Mouse (Mus musculus) CH12.LX (cell line): ENCODE measurements around the gene Mroh2a. TPM values are rescaled to one million over a fixed set of nuclear protein-coding genes. Genes with fewer than 3 reads are reported as not detected.

Experiments used
- DNase-seq: peaks from one replicate; pipeline ENCODE4 v3.0.0-alpha.2; 2013; ENCODE audit errors: extremely low read depth
- H3K27ac ChIP-seq: 2 replicates; pipeline ENCODE4 v1.5.1; 2012; ENCODE audit warnings: low read depth, mild to moderate bottlenecking, control low read depth, moderate library complexity; ENCODE audit not compliant: insufficient read depth
- H3K27me3 ChIP-seq: replicated peaks from 2 replicates; pipeline ENCODE3; 2012; ENCODE audit warnings: inconsistent platforms
- H3K36me3 ChIP-seq, 2 experiments: replicated peaks in 1 of 2; 2 replicates each; pipeline versions ENCODE3 to v1.6.1; 2012; ENCODE audit warnings: inconsistent platforms in 1 of 2, low read length in 1 of 2, mild to moderate bottlenecking in 1 of 2, mixed read lengths in 1 of 2, moderate library complexity in 1 of 2; ENCODE audit not compliant: control insufficient read depth in 1 of 2, insufficient read depth in 1 of 2
- H3K4me1 ChIP-seq, 2 experiments: 2 replicates each; pipeline ENCODE4 v1.6.1; 2012; ENCODE audit warnings: inconsistent platforms in 1 of 2, moderate library complexity in 1 of 2; ENCODE audit not compliant: insufficient read depth in 2 of 2, control insufficient read depth in 1 of 2
- H3K4me2 ChIP-seq: 2 replicates; pipeline ENCODE4 v1.6.1; 2012; ENCODE audit warnings: low read depth, mild to moderate bottlenecking, control low read depth; ENCODE audit not compliant: poor library complexity, insufficient read depth, severe bottlenecking
- H3K4me3 ChIP-seq, 3 experiments: fragments of 150-350 bp in 1 of 3; sonication (generic) in 1 of 3; replicated peaks in 1 of 3; 2 replicates each; pipeline versions ENCODE3 to v1.5.1; 2011 to 2012; ENCODE audit warnings: low read depth in 2 of 3, low read length in 2 of 3, mild to moderate bottlenecking in 2 of 3, moderate library complexity in 2 of 3, control low read depth in 1 of 3, improper control_type of control experiment in 1 of 3, inconsistent platforms in 1 of 3, mixed read lengths in 1 of 3; ENCODE audit not compliant: poor library complexity in 1 of 3
- H3K79me2 ChIP-seq: replicated peaks from 2 replicates; pipeline ENCODE4 v1.6.1; 2012; ENCODE audit warnings: mild to moderate bottlenecking, moderate library complexity; ENCODE audit not compliant: control insufficient read depth, poor library complexity, insufficient read depth, severe bottlenecking; ENCODE audit errors: extremely low read depth
- H3K9ac ChIP-seq: 2 replicates; pipeline ENCODE4 v1.6.1; 2012; ENCODE audit warnings: low read depth, mild to moderate bottlenecking, control low read depth, moderate library complexity; ENCODE audit not compliant: insufficient read depth
- H3K9me3 ChIP-seq: replicated peaks from 2 replicates; pipeline ENCODE3; 2012; ENCODE audit warnings: low read length, inconsistent platforms, mixed read lengths
- BHLHE40 ChIP-seq: IDR thresholded peaks from 2 replicates; pipeline ENCODE4 v1.6.1; 2011; ENCODE audit warnings: mild to moderate bottlenecking, low read depth, low read length, improper control_type of control experiment
- CTCF ChIP-seq, 2 experiments: IDR thresholded peaks in 1 of 2; conservative IDR thresholded peaks in 1 of 2; 2 replicates each; pipeline ENCODE4 v1.5.1; 2011 to 2012; ENCODE audit warnings: low read depth in 2 of 2, low read length in 2 of 2, improper control_type of control experiment in 1 of 2, inconsistent platforms in 1 of 2, mild to moderate bottlenecking in 1 of 2, moderate library complexity in 1 of 2
- ELF1 ChIP-seq: IDR thresholded peaks from 2 replicates; pipeline ENCODE4 v1.6.1; 2014; ENCODE audit warnings: low read depth, mild to moderate bottlenecking, inconsistent platforms, low read length, improper control_type of control experiment
- EP300 ChIP-seq: IDR thresholded peaks from 2 replicates; pipeline ENCODE4 v1.6.1; 2011; ENCODE audit warnings: low read length, improper control_type of control experiment
- ETS1 ChIP-seq: conservative IDR thresholded peaks from 2 replicates; pipeline ENCODE4 v1.6.1; 2012; ENCODE audit warnings: low read depth, mild to moderate bottlenecking, inconsistent platforms, low read length, improper control_type of control experiment, moderate library complexity
- IRF4 ChIP-seq: IDR thresholded peaks from 2 replicates; pipeline ENCODE4 v1.6.1; 2014; ENCODE audit warnings: low read depth, mild to moderate bottlenecking, inconsistent platforms, low read length, improper control_type of control experiment
- JUND ChIP-seq: conservative IDR thresholded peaks from 2 replicates; pipeline ENCODE4 v1.6.1; 2011; ENCODE audit warnings: low read depth, low read length, improper control_type of control experiment
- KAT2A ChIP-seq: IDR thresholded peaks from 2 replicates; pipeline ENCODE4 v1.6.1; 2012; ENCODE audit warnings: low read length, improper control_type of control experiment, inconsistent platforms; ENCODE audit not compliant: insufficient replicate concordance
- MAZ ChIP-seq: IDR thresholded peaks from 2 replicates; pipeline ENCODE4 v1.6.1; 2012; ENCODE audit warnings: low read depth, mild to moderate bottlenecking, inconsistent platforms, low read length, improper control_type of control experiment, moderate library complexity
- MXI1 ChIP-seq: IDR thresholded peaks from 2 replicates; pipeline ENCODE4 v1.6.1; 2011; ENCODE audit warnings: mild to moderate bottlenecking, low read depth, low read length, improper control_type of control experiment
- NRF1 ChIP-seq: IDR thresholded peaks from 2 replicates; pipeline ENCODE4 v1.6.1; 2014; ENCODE audit warnings: low read depth, mild to moderate bottlenecking, inconsistent platforms, low read length, improper control_type of control experiment, moderate library complexity
- PAX5 ChIP-seq: IDR thresholded peaks from 2 replicates; pipeline ENCODE4 v1.6.1; 2012; ENCODE audit warnings: low read length, inconsistent platforms, mixed read lengths
- POLR2A ChIP-seq: IDR thresholded peaks from 2 replicates; pipeline ENCODE4 v1.6.1; 2011; ENCODE audit warnings: low read depth, mild to moderate bottlenecking, improper control_type of control experiment, low read length
- RAD21 ChIP-seq: IDR thresholded peaks from 2 replicates; pipeline ENCODE4 v1.6.1; 2011; ENCODE audit warnings: low read depth, mild to moderate bottlenecking, low read length, improper control_type of control experiment, moderate library complexity
- RCOR1 ChIP-seq: conservative IDR thresholded peaks from 2 replicates; pipeline ENCODE4 v1.6.1; 2012; ENCODE audit warnings: low read depth, mild to moderate bottlenecking, inconsistent platforms, low read length, improper control_type of control experiment
- SIN3A ChIP-seq: IDR thresholded peaks from 2 replicates; pipeline ENCODE4 v1.6.1; 2012; ENCODE audit warnings: low read length, improper control_type of control experiment, inconsistent platforms
- SMC3 ChIP-seq: IDR thresholded peaks from 2 replicates; pipeline ENCODE4 v1.6.1; 2011; ENCODE audit warnings: low read depth, low read length, improper control_type of control experiment
- TBP ChIP-seq: conservative IDR thresholded peaks from 2 replicates; pipeline ENCODE4 v1.6.1; 2011; ENCODE audit warnings: low read depth, low read length, improper control_type of control experiment
- TCF12 ChIP-seq: IDR thresholded peaks from 2 replicates; pipeline ENCODE4 v1.6.1; 2014; ENCODE audit warnings: low read depth, mild to moderate bottlenecking, inconsistent platforms, low read length, improper control_type of control experiment
- USF1 ChIP-seq: IDR thresholded peaks from 2 replicates; pipeline ENCODE4 v1.6.1; 2014; ENCODE audit warnings: low read depth, mild to moderate bottlenecking, inconsistent platforms, low read length, improper control_type of control experiment
- ZC3H11A ChIP-seq: IDR thresholded peaks from 2 replicates; pipeline ENCODE4 v1.6.1; 2012; ENCODE audit warnings: low read depth, mild to moderate bottlenecking, inconsistent platforms, low read length, improper control_type of control experiment
- ZKSCAN1 ChIP-seq: IDR thresholded peaks from 2 replicates; pipeline ENCODE4 v1.6.1; 2012; ENCODE audit warnings: low read depth, inconsistent platforms, low read length, improper control_type of control experiment, borderline replicate concordance
- ZNF384 ChIP-seq: IDR thresholded peaks from 2 replicates; pipeline ENCODE4 v1.6.1; 2012; ENCODE audit warnings: low read depth, low read length, improper control_type of control experiment, inconsistent platforms
- dilution Hi-C: fragments of 300-500 bp; cut with MboI; formaldehyde crosslinking; loops from 2 replicates; pipeline ENCODE4 v1.14.3; 2020; ENCODE audit warnings: low sequenced_read_pairs; ENCODE audit not compliant: extremely low pct_unique_long_range_greater_than_20kb, extremely low pct_ligation_motif_present
- in situ Hi-C: fragments of 300-500 bp; cut with MboI; formaldehyde crosslinking; loops from 3 replicates; pipeline ENCODE4 v1.14.3; 2019; ENCODE audit warnings: low sequenced_read_pairs, low pct_ligation_motif_present, low pct_unique_long_range_greater_than_20kb, mixed read lengths
- polyA plus RNA-seq: library from polyadenylated mRNA; unstranded; fragments of >175 nt; gene quantifications from 2 replicates; pipeline ENCODE4 v1.2.1, GENCODE M21; 2012; ENCODE audit warnings: low read depth; ENCODE audit not compliant: insufficient read length
- total RNA-seq, 2 experiments: library from RNA; depleted of rRNA; stranded (reverse); fragments of 300-350 nt in 1 of 2; fragments of >200 nt in 1 of 2; gene quantifications; 2 replicates each; pipeline ENCODE4 v1.2.3; 2012 to 2014

Mroh2a gene
- total and polyA plus RNA-seq, 3 experiments = 0.17 to 1.0 TPM; not detected in 1

DNA sequence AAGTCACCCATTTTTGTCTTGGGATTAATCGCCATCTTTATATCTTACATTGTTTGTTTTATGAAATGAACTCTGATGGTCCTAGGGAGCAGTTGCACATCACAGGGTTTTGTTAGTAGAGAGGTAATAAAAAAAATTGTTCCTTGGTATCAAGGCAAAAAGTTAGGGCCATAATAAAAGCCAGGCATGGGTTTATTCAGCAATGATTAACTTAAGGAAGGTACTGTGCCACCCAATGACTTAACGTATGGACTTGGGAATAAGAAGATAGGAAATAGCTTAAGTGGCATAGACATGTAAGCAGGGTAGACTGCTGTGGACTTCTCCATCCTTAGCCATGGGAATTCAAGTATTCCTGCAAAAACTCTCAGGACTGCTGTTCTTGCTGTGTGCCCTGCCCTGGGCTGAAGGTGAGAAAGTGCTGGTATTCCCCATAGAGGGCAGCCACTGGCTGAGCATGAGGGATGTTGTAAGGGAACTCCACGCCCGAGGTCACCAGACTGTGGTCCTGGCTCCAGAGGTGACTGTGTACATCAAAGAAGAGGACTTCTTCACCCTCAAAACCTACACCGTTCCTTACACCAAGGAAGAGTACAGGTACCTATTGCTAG, 40.4 kb upstream of the Mroh2a start:
- no peak overlapping the region for H3K9ac ChIP-seq
- H3K4me3 ChIP-seq = no peak overlapping the region
- no peak for DNase-seq
- no peaks in the 10 kb centered on the region for H3K9me3 ChIP-seq
- in situ Hi-C loops = no loop called here
- H3K4me1 ChIP-seq = no peaks in the 10 kb centered on the region
- H3K4me2 ChIP-seq = no peak overlapping the region
- TF ChIP-seq MXI1 (no peak), BHLHE40 (no peak), USF1 (no peak), CTCF (conservative IDR thresholded peaks at IDR 0.05 in 1 of 2, IDR thresholded peaks at IDR 0.05 in 1 of 2; ENCODE audit: low read depth in 2 of 2, low read length in 2 of 2) (no peak), KAT2A (no peak)
- H3K27me3 ChIP-seq = no peaks in the 10 kb centered on the region
- H3K27ac ChIP-seq = no peak overlapping the region
- dilution Hi-C loops = no loop called here
- no peaks in the 10 kb centered on the region for H3K79me2 ChIP-seq
- no peaks in the 10 kb centered on the region for H3K36me3 ChIP-seq

DNA sequence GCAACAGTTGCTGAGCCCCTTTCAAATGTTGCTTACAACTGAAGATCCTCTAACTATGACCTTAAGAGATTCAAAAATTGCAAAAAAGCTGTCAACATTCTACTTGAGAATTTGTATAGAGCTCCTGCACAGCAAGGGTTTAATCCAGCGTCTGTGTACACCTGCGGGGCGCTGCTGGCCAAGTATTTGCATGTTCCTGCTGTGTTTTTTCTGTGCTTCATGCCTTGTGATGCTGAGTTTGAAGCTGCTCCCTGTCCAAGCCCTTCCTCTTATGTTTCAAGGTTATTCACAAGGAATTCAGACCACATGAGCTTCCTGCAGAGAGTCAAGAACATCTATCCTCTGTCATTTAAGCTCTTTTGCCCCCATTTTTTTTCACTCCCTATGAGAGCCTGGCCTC, 34.6 kb upstream of the Mroh2a start:
- H3K4me3 ChIP-seq = no peak overlapping the region
- TF ChIP-seq SMC3 (no peak), ZC3H11A (no peak), EP300 (no peak), NRF1 (no peak), MAZ (no peak), ELF1 (no peak), BHLHE40 (no peak), RCOR1 (no peak), TCF12 (no peak), RAD21 (no peak), POLR2A (no peak), ZNF384 (no peak), ETS1 (no peak), IRF4 (no peak), CTCF (conservative IDR thresholded peaks at IDR 0.05 in 1 of 2, IDR thresholded peaks at IDR 0.05 in 1 of 2; ENCODE audit: low read depth in 2 of 2, low read length in 2 of 2) (no peak), JUND (no peak), PAX5 (no peak), ZKSCAN1 (no peak), TBP (no peak), SIN3A (no peak)
- H3K36me3 ChIP-seq = no peaks in the 10 kb centered on the region
- 0 out of 4 replicates have a peak, but pooled peaks cover 0 to 7% of the 10 kb centered on the region in 2 experiments for H3K4me1 ChIP-seq
- dilution Hi-C loops (no loop called here), in situ Hi-C loops (no loop called here)
- H3K9me3 ChIP-seq = no peaks in the 10 kb centered on the region
- H3K9ac ChIP-seq = no peak overlapping the region
- no peak overlapping the region for H3K27ac ChIP-seq
- H3K79me2 ChIP-seq = no peaks in the 10 kb centered on the region
- no peak for DNase-seq
- H3K27me3 ChIP-seq = no peaks in the 10 kb centered on the region
- no peak overlapping the region for H3K4me2 ChIP-seq
